Mouse (Mus musculus): ENCODE data around the gene Irak4. TPM values are rescaled to one million over a fixed set of nuclear protein-coding genes. Genes with fewer than 3 reads are reported as not detected.
A peak's percentile ranks its signal among the peaks of the same experiment; 100 is the strongest.

Irak4 gene
- polyA plus RNA-seq, 1 experiment: 9.7 TPM

DNA sequence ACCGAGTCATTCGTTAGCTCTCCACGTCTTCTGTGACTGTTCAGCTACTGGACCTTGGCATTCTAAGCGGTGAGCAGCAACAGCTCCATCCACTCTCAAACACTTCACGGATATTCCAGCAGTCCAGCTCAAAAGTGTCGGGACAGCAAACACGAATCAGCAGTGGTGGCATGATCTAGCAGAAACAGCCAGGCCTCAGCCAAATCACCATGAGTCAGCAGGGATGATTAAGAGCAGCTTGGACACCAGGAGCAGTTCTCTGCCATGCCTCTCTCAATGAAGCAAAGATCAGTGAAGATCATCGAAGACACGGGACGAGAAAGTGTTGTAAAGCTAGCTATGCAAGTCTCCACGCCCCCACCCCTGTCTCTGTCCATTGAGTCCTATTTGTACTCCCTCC is 72.6 kb downstream of the Irak4 start:
- Histone ChIP-seq H3K4me3 (ENCODE audit: insufficient read depth, low read depth, low read length) (no peak overlapping the region), H3K36me3 (ENCODE audit: control insufficient read depth, insufficient read depth, low read length) (no peaks in the 10 kb centered on the region), H3K27ac (ENCODE audit: insufficient read depth, low read depth, low read length) (no peak overlapping the region), H3K4me1 (ENCODE audit: control insufficient read depth, insufficient read depth, low read length) (no peaks in the 10 kb centered on the region), H3K27me3 (replicated peaks; ENCODE audit: control insufficient read depth, insufficient read depth, low read length) (no peaks in the 10 kb centered on the region)
- 89% methylated on average over 11 of the region's 11 CpGs for WGBS
- DNase-seq: no peak
- TF ChIP-seq POLR2A (IDR thresholded peaks at IDR 0.05; ENCODE audit: low read depth, low read length) (no peak), CTCF (conservative IDR thresholded peaks at IDR 0.05; ENCODE audit: insufficient read depth, insufficient read length, low read depth, low read length) (no peak)

DNA sequence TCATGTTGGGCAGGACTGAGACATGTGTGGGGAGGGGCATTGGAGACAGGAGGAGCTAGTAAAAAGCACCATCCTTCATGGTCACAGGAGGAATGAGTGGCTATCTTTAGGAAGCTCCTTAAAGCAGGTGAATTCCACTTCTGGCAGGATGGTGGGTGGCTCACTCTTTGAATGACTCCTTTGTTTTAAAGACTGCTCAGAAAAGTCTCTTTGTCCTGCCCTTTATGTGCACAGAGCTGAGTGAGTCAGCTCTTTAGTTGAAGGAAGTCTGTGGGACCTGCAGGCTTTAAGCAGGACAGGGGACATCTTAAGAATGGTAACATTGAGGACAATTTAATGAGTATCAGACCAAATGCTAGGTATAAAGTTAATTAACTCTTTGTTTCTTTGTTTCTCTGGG is 77.5 kb downstream of the Irak4 start:
- DNase-seq: no peak
- Histone ChIP-seq H3K36me3 (ENCODE audit: control insufficient read depth, insufficient read depth, low read length) (no peaks in the 10 kb centered on the region), H3K27ac (ENCODE audit: insufficient read depth, low read depth, low read length) (no peak overlapping the region), H3K27me3 (replicated peaks; ENCODE audit: control insufficient read depth, insufficient read depth, low read length) (no peaks in the 10 kb centered on the region), H3K4me3 (ENCODE audit: insufficient read depth, low read depth, low read length) (no peak overlapping the region), H3K4me1 (ENCODE audit: control insufficient read depth, insufficient read depth, low read length) (no peaks in the 10 kb centered on the region)
- TF ChIP-seq POLR2A (IDR thresholded peaks at IDR 0.05; ENCODE audit: low read depth, low read length) (no peak), CTCF (conservative IDR thresholded peaks at IDR 0.05; ENCODE audit: insufficient read depth, insufficient read length, low read depth, low read length) (no peak)

DNA sequence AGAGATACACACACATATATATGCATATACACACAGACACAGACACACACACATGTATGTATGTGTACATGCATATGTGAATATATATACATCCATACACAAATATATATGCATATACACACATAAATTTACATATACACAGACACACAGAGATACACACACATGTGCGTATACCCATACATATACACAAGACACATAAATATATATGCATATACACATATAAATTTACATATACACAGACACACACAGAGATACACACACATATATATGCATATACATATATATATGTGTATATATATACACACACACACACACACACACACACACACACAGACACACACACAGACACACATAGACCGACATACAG is 85.0 kb downstream of the Irak4 start:
- Histone ChIP-seq H3K4me3 (ENCODE audit: insufficient read depth, low read depth, low read length) (peak overlapping the region; percentile 55; the same call in 1 of the 2 replicates), H3K36me3 (ENCODE audit: control insufficient read depth, insufficient read depth, low read length) (no peaks in the 10 kb centered on the region), H3K4me1 (ENCODE audit: control insufficient read depth, insufficient read depth, low read length) (no peaks in the 10 kb centered on the region), H3K27me3 (replicated peaks; ENCODE audit: control insufficient read depth, insufficient read depth, low read length) (no peaks in the 10 kb centered on the region), H3K27ac (ENCODE audit: insufficient read depth, low read depth, low read length) (no peak overlapping the region)
- 49% methylated on average over 2 of the region's 2 CpGs for WGBS
- DNase-seq: no peak
- no peak for TF ChIP-seq CTCF (conservative IDR thresholded peaks at IDR 0.05; ENCODE audit: insufficient read depth, insufficient read length, low read depth, low read length)
- TF ChIP-seq POLR2A (IDR thresholded peaks at IDR 0.05; ENCODE audit: low read depth, low read length): no peak

DNA sequence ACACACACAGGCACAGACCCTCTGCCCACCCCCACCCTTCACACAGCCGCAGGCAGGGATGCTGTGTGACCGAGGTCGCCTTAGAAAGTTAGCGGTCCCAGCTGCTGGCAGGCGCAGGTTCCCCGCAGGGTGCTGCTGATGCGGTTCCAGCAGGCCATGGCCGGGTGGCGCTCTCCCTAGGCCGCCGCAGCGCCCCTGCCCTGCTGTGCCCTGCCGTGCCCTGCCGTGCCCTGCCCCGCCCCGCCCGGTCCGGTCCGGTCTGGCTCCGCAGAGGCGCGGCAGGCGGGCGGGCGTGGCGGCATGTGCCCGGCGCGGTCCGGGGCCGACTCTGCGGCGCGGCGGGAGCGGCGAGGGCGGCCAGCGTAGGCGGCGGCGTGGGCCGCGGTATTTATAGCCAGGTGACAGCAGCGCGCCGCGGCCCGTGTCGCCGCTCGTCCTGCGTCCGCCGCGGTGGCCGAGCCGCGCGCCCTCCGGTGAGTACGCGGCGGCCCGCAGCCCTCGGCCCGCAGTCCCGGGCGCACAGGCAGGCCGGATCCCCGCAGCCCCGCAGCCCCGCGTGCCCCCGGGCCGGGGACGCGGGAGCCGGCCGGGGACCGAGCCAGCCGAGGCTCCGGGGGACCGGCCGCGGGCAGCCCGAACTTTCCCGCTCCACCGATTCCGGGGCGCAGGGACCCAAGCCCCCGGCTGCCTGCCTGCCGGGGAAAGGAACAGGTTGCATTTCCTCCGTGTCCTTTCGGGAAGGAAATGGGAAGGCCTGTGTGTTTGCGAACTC is 85.6 kb downstream of the Irak4 start, which contains the start of gene Tmem117:
Gene Tmem117, plus strand, starts transcription at position 403 of the 772 bp plus-strand sequence.
- Histone ChIP-seq H3K4me1 (ENCODE audit: control insufficient read depth, insufficient read depth, low read length) (no peaks in the 10 kb centered on the region), H3K4me3 (ENCODE audit: insufficient read depth, low read depth, low read length) (peak within 1 kb of the TSS; percentile 55), H3K27me3 (replicated peaks; ENCODE audit: control insufficient read depth, insufficient read depth, low read length) (no peaks in the 10 kb centered on the region), H3K27ac (ENCODE audit: insufficient read depth, low read depth, low read length) (peak within 1 kb of the TSS; percentile 3; the same call in 1 of the 2 replicates), H3K36me3 (ENCODE audit: control insufficient read depth, insufficient read depth, low read length) (no peaks in the 10 kb centered on the region)
- no peak for TF ChIP-seq POLR2A (IDR thresholded peaks at IDR 0.05; ENCODE audit: low read depth, low read length)
- TF ChIP-seq CTCF (conservative IDR thresholded peaks at IDR 0.05; ENCODE audit: insufficient read depth, insufficient read length, low read depth, low read length): no peak
- WGBS: 1% methylated on average over 93 of the region's 96 CpGs
- DNase-seq: peak; percentile 72

DNA sequence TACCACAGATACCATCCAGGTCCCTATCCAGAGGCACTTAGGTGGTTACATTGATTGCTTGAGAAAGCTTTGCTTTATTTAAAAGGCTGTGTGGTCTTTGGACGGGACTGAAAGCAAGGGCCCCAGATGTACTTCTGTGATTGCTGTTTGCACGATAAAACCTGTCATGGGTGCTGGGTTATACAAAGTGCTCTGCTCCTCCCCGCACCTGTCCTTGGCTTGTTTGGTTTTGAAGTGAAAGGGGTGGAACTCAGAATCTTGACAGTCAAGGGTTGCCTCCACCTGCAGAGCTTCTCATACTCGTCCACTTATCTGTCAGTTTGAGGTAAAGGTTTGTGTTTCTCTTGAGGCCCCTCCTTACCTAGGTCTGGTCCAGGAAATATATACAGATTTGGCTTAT is 87.1 kb downstream of the Irak4 start:
- no peaks in the 10 kb centered on the region for H3K36me3 ChIP-seq (ENCODE audit: control insufficient read depth, insufficient read depth, low read length)
- DNase-seq: no peak
- H3K27me3 ChIP-seq (replicated peaks; ENCODE audit: control insufficient read depth, insufficient read depth, low read length): no peaks in the 10 kb centered on the region
- 84% methylated on average over 4 of the region's 4 CpGs for WGBS
- no peak overlapping the region for H3K4me3 ChIP-seq (ENCODE audit: insufficient read depth, low read depth, low read length)
- no peak overlapping the region for H3K27ac ChIP-seq (ENCODE audit: insufficient read depth, low read depth, low read length)
- H3K4me1 ChIP-seq (ENCODE audit: control insufficient read depth, insufficient read depth, low read length): no peaks in the 10 kb centered on the region
- TF ChIP-seq CTCF (conservative IDR thresholded peaks at IDR 0.05; ENCODE audit: insufficient read depth, insufficient read length, low read depth, low read length) (no peak), POLR2A (IDR thresholded peaks at IDR 0.05; ENCODE audit: low read depth, low read length) (no peak)

Other genes starting within 250 kb of the Irak4 start
- 0.11 and 0.19 TPM in 2 replicates for gene Adamts20, start 78.2 kb upstream of the Irak4 start, polyA plus RNA-seq (2012; rRNA removed)
- gene Pus7l, start 96 bp upstream of the Irak4 start, polyA plus RNA-seq (2012; rRNA removed): 1.7 and 2.1 TPM in 2 replicates
- gene Twf1, start 46.2 kb downstream of the Irak4 start, polyA plus RNA-seq (2012; rRNA removed): 45.0 and 54.2 TPM in 2 replicates
- 3.3 and 4.6 TPM in 2 replicates for gene Tmem117, start 85.6 kb downstream of the Irak4 start, polyA plus RNA-seq (2012; rRNA removed)